Mouse (Mus musculus) 3134 (cell line): Measurements from ENCODE around the gene Zfp84.
"Not testable (repeated sequence)": the region's sequence is repeated elsewhere in the genome, so short reads cannot be mapped to it uniquely, and the experiment has no call there.

Experiments used
- DNase-seq: peaks from one replicate; pipeline ENCODE4 v3.0.0-alpha.2; 2011; ENCODE audit warnings: low spot score; ENCODE audit not compliant: insufficient read length; ENCODE audit errors: extremely low read depth

The Zfp84 gene

DNA sequence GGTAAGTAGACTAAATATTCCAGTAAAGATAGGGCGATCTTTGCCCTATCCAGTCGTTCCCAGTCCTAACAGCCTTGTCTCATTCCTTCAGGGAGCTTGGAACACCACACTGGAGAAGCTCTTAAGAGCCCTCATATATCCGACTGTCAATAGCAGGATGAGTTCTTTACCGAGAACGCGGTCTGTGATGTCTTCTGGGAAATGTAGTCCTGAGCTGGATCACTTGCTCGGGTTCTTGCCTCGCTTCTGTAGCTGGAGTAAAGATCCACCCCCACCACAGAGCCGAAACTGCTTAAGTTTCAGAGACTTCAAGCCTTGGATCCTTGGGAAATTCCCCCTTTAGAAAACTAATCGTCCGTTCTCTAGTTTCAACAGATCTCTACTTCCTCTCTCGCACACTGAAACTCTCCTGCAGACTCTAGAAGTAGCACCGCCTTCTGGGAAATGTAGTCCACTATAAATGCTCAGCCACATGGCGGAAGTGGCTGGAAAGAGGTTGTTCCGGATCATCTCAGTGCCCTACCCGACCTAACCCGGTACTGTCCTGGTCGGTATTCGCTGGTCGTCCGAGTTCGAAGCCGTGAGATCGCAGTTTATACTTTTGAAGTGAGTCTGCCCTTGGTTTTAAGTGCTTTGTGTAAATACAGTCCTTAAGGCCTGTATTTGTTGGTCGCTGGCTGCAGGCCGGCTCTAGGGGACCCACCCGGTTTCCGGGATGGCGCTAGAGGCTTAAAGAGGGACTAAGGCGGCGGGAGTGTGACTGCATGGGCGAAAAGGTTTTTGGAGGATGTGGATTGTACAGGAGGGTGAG, at the start of gene Zfp84:
Gene Zfp84, plus strand, starts transcription at position 463 of the 811 bp plus-strand sequence.
- peak; percentile 81 for DNase-seq

DNA sequence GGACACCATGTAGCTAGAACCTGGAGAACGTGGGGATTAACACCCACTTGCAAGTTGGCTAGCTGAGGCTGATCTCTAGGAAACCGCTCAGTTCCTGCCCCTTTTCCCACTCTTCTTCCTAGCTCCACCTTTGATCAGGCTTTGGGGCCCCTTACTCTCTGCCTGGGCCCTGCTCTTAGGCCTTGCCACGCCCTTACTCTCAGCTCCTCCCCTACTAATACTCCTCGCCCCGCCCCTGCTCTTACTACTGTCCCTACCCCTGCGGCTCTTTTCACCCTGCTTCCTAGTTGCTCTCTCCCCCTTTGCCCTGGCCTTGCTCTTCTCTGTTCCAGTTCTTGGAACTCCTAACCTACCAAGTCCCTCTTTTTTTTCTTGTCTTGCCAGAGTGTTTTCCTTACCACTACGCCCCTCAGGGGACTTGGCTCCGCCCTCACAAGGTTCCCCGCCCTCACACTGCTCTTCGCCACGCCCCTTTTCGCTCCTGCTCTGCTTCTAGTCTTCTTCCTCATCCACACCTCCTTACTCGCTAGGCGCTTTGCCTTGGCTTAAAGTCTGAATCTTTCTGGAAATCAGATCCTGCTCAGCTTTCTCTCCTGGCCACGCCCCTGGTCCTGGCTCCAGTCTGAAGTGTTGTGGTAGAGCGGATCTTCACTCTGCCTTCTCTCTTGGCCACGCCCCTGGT, 42.8 kb upstream of the Zfp84 start:
- DNase-seq = peak; percentile 21

DNA sequence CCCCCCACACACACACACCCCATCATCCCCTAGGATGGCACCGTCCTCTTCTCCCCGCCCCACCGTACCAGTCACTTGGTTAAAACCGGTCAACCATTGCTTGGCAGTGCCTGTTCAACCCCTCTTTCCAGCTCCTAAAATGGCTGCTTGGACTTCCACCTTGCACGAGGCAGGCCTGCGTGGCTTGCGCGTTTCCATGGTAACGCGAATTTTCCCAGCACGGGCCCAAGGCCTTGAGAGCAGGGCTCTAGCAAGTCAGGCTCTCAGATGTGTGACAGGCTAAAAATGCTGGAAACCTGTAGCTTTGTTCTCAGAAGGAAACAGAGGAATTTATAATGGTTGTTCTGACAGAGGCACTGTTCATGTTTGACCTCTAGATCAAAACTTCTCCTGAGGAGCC, 41.5 kb upstream of the Zfp84 start, which contains the start of gene Catsperg2:
Gene Catsperg2, minus strand, starts transcription at position 173 of the 400 bp plus-strand sequence.
- DNase-seq = not testable (repeated sequence)

GRCm38 (mm10) chr7:29728055-29728454, 40.3 kb upstream of the Zfp84 start:
- DNase-seq = no peak

DNA sequence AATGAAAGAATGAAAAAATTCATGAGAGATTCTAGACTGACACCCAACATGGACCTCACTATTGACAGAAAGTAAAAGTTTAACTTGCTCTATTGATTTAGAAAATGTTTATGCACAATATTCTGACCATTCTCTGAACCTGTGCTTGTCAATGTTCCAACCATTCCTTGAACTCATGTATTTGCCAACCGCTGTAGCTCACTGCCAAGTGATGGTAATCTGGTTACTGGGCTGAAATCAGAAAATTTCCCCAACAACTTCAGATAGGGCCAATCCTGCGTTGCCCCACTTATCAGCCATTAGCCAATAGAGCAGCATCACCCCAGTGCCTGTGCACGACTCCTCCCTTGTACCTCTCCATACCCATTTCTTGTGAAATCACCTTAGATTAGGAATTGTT, 26.1 kb upstream of the Zfp84 start:
- no peak for DNase-seq

DNA sequence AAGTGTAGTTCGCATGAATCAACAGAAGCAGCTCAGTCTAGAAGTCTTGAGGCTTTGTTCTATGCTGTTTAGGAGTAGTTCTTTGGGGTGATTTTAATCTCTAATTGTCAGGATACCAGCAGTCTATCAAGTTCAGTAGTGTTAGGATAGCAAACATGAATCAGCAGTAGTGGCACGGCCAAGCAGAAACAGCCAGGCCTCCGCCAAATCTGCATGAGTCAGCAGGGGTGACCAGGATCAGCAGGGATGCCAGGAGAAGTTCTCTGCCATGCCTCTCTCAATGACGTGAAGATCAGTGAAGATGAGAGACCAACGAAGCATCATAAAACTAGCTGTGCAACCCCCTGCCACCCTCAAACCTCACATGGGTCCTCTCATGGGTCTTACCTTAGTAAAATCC, 7.9 kb upstream of the Zfp84 start:
- peak; percentile 55 for DNase-seq

GRCm38 (mm10) chr7:29764702-29765101, 3.6 kb upstream of the Zfp84 start:
- DNase-seq = no peak

GRCm38 (mm10) chr7:29767058-29767686, 1.2 kb upstream of the Zfp84 start:
- DNase-seq = peak; percentile 69

DNA sequence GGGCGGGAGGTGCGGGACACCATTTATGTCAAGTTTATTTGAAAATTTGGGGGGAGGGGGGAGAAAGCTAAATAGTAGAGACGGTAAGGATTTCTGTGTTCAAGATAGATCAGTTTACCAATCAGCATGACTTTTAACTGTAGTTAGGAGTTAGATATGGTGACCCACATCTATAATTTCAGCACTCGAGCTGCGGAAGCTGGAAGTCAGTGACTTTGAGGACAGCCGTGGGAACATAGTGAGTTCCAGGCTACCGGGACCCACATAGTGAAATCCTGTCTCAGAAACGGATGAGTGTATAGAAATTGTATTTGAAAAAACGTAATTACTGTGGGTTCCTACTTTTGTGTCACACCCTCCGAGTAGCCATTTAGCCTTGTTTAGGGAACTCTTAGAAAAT, 628 bp downstream of the Zfp84 start:
- no peak for DNase-seq

DNA sequence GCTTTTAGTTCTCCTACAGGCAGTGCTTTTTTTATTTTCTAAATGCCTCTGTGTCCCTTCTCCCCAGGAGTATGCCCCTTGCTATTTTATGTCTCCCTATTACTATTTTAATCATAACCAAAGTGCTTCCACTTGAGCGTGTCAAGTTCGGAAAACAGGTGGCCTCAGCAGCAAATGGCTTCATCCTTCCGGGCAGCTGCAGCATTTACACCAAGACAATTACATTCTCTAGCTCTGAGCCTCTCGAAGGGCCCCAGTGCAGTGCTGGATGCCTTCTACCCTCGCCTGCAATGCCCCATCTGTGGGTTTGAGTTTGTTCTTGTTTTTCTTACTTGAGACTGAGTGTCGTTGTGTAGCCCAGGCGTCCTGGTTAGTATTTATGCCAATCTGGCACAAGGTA, 5.2 kb downstream of the Zfp84 start:
- no peak for DNase-seq

- DNase-seq = no peak
These were observed 6.0 kb downstream of the Zfp84 start for GRCm38 (mm10) chr7:29774371-29774770.

DNA sequence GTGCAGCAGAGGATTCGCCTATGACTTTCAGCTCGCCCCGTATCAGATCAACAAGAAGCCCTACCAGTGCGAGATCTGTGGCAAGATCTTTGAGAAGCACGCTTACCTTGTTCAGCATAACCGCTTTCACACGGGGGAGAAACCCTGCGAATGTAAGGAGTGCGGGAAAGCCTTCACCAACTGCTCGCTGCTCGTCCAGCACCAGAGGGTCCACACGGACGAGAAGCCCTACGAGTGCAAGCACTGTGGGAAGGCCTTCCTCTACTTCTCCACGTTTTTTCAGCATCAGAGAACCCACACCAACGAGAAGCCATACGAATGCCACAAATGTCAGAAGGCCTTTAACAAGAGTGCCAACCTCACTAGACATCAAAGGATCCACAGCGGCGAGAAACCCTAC, 8.2 kb downstream of the Zfp84 start:
- DNase-seq = no peak

GRCm38 (mm10) chr7:29777372-29777771, 9.0 kb downstream of the Zfp84 start:
- DNase-seq = no peak

GRCm38 (mm10) chr7:29783871-29784551, 15.7 kb downstream of the Zfp84 start, which contains the start of gene Zfp30:
Gene Zfp30 (plus strand): TSS chr7:29783998.
- DNase-seq = peak; percentile 86

DNA sequence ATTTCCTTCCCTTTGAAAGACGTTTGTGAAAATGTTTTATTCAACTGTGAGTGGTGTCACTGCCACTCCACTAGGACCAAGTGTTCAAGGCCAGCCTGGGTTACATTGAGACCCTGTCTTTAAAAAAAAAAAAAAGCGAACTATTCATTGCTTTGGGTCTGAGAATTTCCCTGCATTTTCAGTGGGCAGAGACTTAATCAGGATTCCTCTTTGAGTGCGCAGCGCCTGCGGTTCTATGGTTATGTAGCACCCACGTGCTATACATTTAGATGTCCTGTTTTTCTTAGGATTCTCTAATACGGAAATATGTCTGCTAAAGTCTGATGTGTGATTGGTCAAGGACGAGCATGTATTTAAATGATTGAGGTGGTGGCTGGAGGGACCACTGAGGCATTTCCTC, 16.7 kb downstream of the Zfp84 start:
- no peak for DNase-seq

GRCm38 (mm10) chr7:29785888-29786287, 17.5 kb downstream of the Zfp84 start:
- no peak for DNase-seq

DNA sequence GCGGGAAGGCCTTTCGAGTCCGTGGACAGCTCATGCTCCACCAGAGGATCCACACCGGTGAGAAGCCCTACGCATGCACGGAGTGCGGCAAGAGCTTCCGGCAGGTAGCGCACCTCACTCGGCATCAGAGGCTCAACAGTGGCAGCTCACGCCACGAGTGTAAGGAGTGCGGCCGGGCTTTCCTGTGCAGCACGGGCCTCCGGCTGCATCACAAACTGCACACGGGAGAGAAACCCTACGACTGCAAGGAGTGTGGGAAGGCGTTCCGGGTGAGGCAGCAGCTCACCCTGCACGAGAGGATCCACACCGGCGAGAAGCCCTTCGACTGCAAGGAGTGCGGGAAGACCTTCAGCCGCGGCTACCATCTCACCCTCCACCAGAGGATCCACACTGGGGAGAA, 24.6 kb downstream of the Zfp84 start:
- DNase-seq = no peak

GRCm38 (mm10) chr7:29807046-29807445, 38.7 kb downstream of the Zfp84 start:
- DNase-seq = no peak

DNA sequence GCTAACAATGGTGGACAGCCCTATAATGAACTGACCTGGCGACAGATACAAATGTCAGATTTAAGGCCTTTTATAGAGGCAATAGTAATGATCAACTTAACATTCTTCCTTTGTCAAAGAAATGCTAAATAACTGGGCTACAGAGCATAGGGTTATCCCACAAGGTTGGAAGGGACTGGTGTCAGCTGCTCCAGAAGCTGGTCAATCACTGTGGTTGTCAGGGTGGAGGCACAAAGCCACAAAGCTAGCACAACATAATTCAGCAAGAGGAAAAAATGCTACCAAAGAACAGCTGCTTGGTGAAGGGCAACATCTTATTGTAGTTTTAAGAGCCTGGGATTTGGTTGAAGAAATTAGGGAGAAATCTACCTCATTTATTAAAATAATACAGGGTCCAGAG, 43.9 kb downstream of the Zfp84 start:
- no peak for DNase-seq

DNA sequence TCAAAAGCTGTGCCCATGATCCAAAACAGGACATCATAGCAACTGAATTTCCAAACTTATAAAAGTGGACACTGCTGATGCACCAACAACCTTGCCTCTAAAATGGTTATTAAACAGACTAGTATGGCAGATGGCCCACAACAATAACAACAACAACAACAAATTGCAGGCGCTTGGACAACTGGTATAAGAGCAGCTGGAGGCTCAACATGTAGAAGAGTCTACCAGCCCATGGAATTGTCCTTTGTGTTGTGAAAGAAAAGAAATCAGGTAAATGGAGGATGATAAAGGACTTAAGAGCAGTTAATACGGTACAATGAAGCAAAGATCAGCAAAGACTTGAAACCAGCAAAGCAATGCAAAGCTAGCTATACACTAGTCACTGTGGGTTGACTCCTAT, 46.0 kb downstream of the Zfp84 start:
- no peak for DNase-seq
